Comparison of ENCODE assay signal across 8 mouse cellular contexts in genomic region chr14:62878076-62878475, GRCm38 (mm10). TPM values are rescaled to one million over a fixed set of nuclear protein-coding genes. Genes with fewer than 3 reads are reported as not detected.
DNase-seq lines count a peak whose midpoint lies in the region; ATAC-seq lines count a peak whose summit lies in the region.

No protein-coding gene starts in this region.

- H3K27me3 ChIP-seq in intestine, embryonic 16.5 days (replicated peaks; ENCODE audit: control insufficient read depth, insufficient read depth, low read length): no peaks in the 10 kb centered on the region

- DNase-seq in adrenal gland, postnatal 10 days: peak; percentile 51
- no peak for DNase-seq in adrenal gland, postnatal 4 days (ENCODE audit: low spot score in 2 of 2)
- peak; percentile 21 for DNase-seq in spleen, adult 12 weeks (ENCODE audit: low spot score)
- no peak for DNase-seq in spleen, adult 18-20 months
- DNase-seq in skeletal muscle tissue, adult 2 months (ENCODE audit: low read depth, low spot score): peak; percentile 40
- DNase-seq in kidney, adult 11 months: no peak
- DNase-seq in gastrocnemius, postnatal 4 days (ENCODE audit: low spot score in 2 of 2): no peak

- H3K4me3 ChIP-seq in intestine, embryonic 16.5 days (ENCODE audit: low read length): no peak overlapping the region

- ATAC-seq in intestine, embryonic 16.5 days: peak; percentile 65; the same call in 1 of the 2 replicates

- no peaks in the 10 kb centered on the region for H3K9me3 ChIP-seq in intestine, embryonic 16.5 days (ENCODE audit: control insufficient read depth, low read length)

- H3K4me2 ChIP-seq in intestine, embryonic 16.5 days (ENCODE audit: low read depth, low read length): no peak overlapping the region

- 66% methylated on average over 6 of the region's 6 CpGs for WGBS in intestine, embryonic 16.5 days

- H3K4me1 ChIP-seq in intestine, embryonic 16.5 days (ENCODE audit: control insufficient read depth, insufficient read depth, low read length): 0 out of 2 replicates have a peak, but pooled peaks cover 16% of the 10 kb centered on the region

- no peak overlapping the region for H3K27ac ChIP-seq in intestine, embryonic 16.5 days (ENCODE audit: low read length)

- H3K9ac ChIP-seq in intestine, embryonic 16.5 days (ENCODE audit: low read depth, low read length): no peak overlapping the region

- H3K36me3 ChIP-seq in intestine, embryonic 16.5 days (ENCODE audit: control insufficient read depth, insufficient read depth, low read length): no peaks in the 10 kb centered on the region

RNA-seq across cellular contexts. Expression of gene Wdfy2, which starts 40.6 kb away (rescaled TPM):
- 10 to 100 TPM; 25.5 to 29.0 TPM for total RNA-seq in adrenal gland, postnatal 10 days (2021)
- total RNA-seq in adrenal gland, postnatal 4 days (2021): 10 to 100 TPM; 33.7 to 35.2 TPM
- 3.1 and 3.8 TPM in 2 replicates for polyA plus RNA-seq in intestine, embryonic 16.5 days (2015; fragmentation: Nextera tagmentation; extraction: Ambion mirVana)
- total RNA-seq in gastrocnemius, postnatal 4 days (2021): 10 to 100 TPM; 12.4 to 14.0 TPM

Comparison
In these comparisons a context has a peak if more than half of its experiments do, and no peak if none do; other contexts are left out.
1. DNase-seq: peak in adrenal gland, postnatal 10 days (single experiment), spleen, adult 12 weeks (single experiment) and skeletal muscle tissue, adult 2 months (single experiment); none in adrenal gland, postnatal 4 days (0 of 2), spleen, adult 18-20 months (0 of 2), kidney, adult 11 months (single experiment) and gastrocnemius, postnatal 4 days (0 of 2).